Mouse (Mus musculus) liver, embryonic 14.5 days (tissue): ENCODE results near the gene Gvin1.
"Not testable (repeated sequence)": the region's sequence is repeated elsewhere in the genome, so short reads cannot be mapped to it uniquely, and the experiment has no call there.

Experiments used
- CTCF ChIP-seq: IDR thresholded peaks from 2 replicates; pipeline ENCODE4 v1.5.1; 2016; ENCODE audit warnings: antibody characterized with exemption, low read depth, control low read depth
- EP300 ChIP-seq: IDR thresholded peaks from 2 replicates; pipeline ENCODE4 v1.6.1; 2016; ENCODE audit warnings: antibody characterized with exemption, low read depth

DNA sequence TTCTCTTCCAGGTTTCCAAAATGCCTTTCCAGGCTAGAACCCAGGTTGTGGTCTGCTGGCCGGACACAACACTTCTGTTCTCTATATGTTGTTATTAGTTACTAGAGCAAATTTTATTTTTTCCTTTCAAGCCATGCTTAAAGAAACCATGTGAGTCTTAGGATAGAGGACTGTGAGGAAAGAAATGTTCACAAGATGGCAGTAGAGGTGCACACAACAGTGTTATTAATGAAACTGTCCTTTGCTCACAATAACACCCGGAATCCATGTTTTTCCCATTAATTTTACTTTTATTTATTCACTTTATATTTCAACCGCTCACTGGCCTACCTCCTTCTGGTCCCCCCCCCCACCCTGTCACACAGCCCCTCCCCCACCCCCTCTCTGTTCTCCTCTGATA is 8.5 kb downstream of the Gvin1 start:
- TF ChIP-seq CTCF, EP300: not testable (repeated sequence)
